Mouse (Mus musculus) hindbrain, postnatal 0 days (tissue): ENCODE results near the gene Gm49354. TPM values are rescaled to one million over a fixed set of nuclear protein-coding genes. Genes with fewer than 3 reads are reported as not detected.

Source experiments
- ATAC-seq: fragments of 200-750 bp; cut with Nextera tagmentation; 2 replicates; pipeline ENCODE4 v1.8.0; 2017; ENCODE audit warnings: mild to moderate bottlenecking, moderate TSS enrichment, moderate library complexity
- DNase-seq: peaks from one replicate; pipeline ENCODE4 v3.0.0-alpha.2; 2015; ENCODE audit warnings: low spot score
- H3K27ac ChIP-seq: fragments of 300-500 bp; sonication (generic); 2 replicates; pipeline ENCODE4 v1.5.1; 2014; ENCODE audit warnings: mild to moderate bottlenecking
- H3K27me3 ChIP-seq: fragments of 300-500 bp; sonication (generic); 2 replicates; pipeline ENCODE4 v1.6.1; 2014; ENCODE audit warnings: low read length, mixed read lengths; ENCODE audit not compliant: insufficient read depth
- H3K36me3 ChIP-seq: fragments of 300-500 bp; sonication (generic); 2 replicates; pipeline ENCODE4 v1.6.1; 2014; ENCODE audit warnings: low read length, mixed read lengths; ENCODE audit not compliant: insufficient read depth
- H3K4me1 ChIP-seq: fragments of 300-500 bp; sonication (generic); 2 replicates; pipeline ENCODE4 v1.6.1; 2014; ENCODE audit warnings: antibody characterized with exemption, low read length, mixed read lengths; ENCODE audit not compliant: insufficient read depth
- H3K4me2 ChIP-seq: fragments of 300-500 bp; sonication (generic); 2 replicates; pipeline ENCODE4 v1.6.1; 2014; ENCODE audit warnings: low read depth, mild to moderate bottlenecking, low read length, moderate library complexity, mixed read lengths
- H3K4me3 ChIP-seq: fragments of 300-500 bp; sonication (generic); 2 replicates; pipeline ENCODE4 v1.5.1; 2014; ENCODE audit warnings: low read length
- H3K9ac ChIP-seq: fragments of 300-500 bp; sonication (generic); replicated peaks from 2 replicates; pipeline ENCODE4 v1.6.1; 2014; ENCODE audit warnings: mild to moderate bottlenecking, low read length, moderate library complexity, mixed read lengths
- H3K9me3 ChIP-seq: fragments of 300-500 bp; sonication (generic); 2 replicates; pipeline ENCODE4 v1.6.1; 2016; ENCODE audit warnings: low read length, mixed read lengths
- CTCF ChIP-seq: IDR thresholded peaks from 2 replicates; pipeline ENCODE4 v1.5.1; 2016; ENCODE audit warnings: antibody characterized with exemption, control low read depth, low read depth
- WGBS: fragments of 180-500 bp; shearing (Covaris S2); extraction: QIAGEN DNeasy Blood & Tissue Kit; methylation state at CpG from one replicate; pipeline ENCODE4 v1.1.7; 2014; 5-methylcytosine and 5-hydroxymethylcytosine counted together
- polyA plus RNA-seq: library from polyadenylated mRNA; unstranded; fragments of >200 nt; fragmentation: Nextera tagmentation; extraction: Ambion mirVana; gene quantifications from 2 replicates; pipeline ENCODE4 v1.2.1, GENCODE M21; 2015
- total RNA-seq: library from RNA; depleted of rRNA; stranded (reverse); fragments of >200 nt; gene quantifications from 2 replicates; pipeline ENCODE4 v1.2.3, GENCODE M21; 2014; rRNA removed

Gene Gm49354
- total RNA-seq, result not detected in 2 replicates
- polyA plus RNA-seq, result not detected in 2 replicates

DNA sequence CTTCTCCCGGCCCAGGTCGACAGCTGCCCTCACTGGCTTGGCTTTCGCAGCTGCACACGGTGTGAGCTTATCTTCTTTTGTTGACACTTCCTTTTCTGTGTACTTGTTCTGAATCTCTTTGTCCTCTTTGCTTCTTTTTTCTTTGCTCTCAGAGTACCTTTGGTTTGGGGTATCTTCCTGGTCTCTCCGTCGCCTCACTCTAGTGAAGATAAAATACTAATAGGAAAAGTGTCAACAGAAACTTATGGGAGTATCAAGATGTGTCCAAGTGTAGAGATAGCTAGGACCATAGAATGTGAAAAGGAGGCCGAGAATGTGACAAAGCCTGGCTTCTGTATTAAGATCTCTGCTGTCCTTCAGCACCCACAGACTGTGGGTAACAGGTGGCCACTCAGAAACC is at the start of gene Gm49354:
Gm49354 (minus strand) TSS at position 101 of the 400 bp plus-strand sequence.
- Histone ChIP-seq H3K4me2 (no peak within 1 kb of the TSS), H3K27ac (no peak within 1 kb of the TSS), H3K27me3 (no peaks in the 10 kb centered on the region), H3K9ac (no peak within 1 kb of the TSS), H3K4me3 (no peak within 1 kb of the TSS), H3K9me3 (no peaks in the 10 kb centered on the region), H3K36me3 (peaks cover 80% of the 10 kb centered on the region), H3K4me1 (no peaks in the 10 kb centered on the region)
- 94% methylated on average over 7 of the region's 7 CpGs for WGBS
- ATAC-seq, result no peak
- TF ChIP-seq CTCF, result no peak
- DNase-seq, result no peak

DNA sequence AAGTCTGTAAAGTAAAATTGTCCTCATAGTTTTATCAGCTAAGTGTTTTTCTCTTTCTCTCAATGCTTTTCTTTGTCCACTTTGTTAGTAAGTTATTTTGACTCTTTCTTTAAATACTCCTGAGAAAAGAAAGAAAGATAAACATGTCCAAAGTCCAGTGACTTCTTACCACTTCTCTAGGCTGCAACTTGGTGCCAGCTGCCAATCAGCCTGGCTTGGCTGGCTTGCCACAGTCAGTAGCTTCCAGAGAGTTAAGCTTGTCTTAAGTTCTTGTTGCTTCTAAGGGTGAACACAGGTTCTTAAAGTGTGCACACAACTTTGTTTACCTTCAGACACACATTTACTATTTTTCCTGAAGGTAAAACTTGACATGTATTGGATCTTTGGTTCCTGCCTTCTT is 43.9 kb upstream of the Gm49354 start:
- peaks cover 6% of the 10 kb centered on the region; the same call in 1 of the 2 replicates for H3K4me1 ChIP-seq
- ATAC-seq, result no peak
- no peak for DNase-seq
- no peak overlapping the region for H3K4me3 ChIP-seq
- no peaks in the 10 kb centered on the region for H3K27me3 ChIP-seq
- no peak for TF ChIP-seq CTCF
- H3K9me3 ChIP-seq, result no peaks in the 10 kb centered on the region
- H3K36me3 ChIP-seq, result no peaks in the 10 kb centered on the region
- no peak overlapping the region for H3K27ac ChIP-seq
- no peak overlapping the region for H3K4me2 ChIP-seq
- no peak overlapping the region for H3K9ac ChIP-seq

DNA sequence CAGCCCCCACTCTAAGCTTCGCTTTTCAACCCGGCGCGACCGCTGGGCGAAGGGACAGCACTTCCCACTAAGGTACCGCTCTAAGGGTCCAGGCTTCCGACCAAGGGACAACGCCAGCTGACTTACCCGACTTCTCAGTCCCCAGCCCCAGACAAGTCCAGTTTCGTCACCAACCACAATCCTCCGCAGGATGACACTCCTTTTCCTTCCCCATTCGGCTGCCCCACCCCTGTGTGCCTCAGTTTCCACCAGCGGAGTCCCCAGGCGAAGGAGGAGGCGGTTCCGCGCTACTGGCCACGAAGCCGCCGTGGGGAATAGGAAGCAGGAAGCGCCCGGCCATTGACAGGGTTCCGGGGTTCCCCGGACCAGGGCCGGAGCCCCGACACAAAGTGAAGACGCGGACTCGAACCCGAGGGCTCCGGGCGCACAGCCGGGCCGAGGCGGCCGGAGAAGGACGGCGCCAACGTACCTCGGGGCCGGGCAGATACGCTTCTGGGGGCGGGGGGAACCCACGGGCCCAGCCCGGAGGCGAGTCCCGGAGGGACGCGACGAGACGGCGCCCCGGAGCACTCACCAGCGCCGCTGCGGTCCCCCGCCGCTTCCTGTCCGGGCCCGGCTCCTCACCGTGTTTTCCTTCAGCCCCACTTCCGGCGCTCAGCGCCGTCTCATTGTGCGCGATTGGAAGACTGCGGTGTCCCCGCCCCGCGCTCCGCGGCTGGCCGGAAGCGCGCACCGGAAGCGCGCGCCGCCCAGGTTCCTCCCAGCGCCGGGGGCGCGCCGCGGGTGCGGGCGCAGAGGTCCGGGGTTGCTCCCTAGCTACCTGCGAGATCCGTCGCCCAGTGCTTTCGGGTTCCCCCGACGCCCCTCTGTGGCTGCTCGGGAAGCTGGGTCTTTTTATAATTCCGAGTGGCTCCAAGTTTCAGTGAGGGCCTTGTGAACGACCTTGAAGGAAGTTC is 40.7 kb upstream of the Gm49354 start, which contains the start of gene Tut7:
Tut7 (minus strand) TSS at position 641 of the 956 bp plus-strand sequence.
- H3K27ac ChIP-seq, result peak within 1 kb of the TSS; percentile 90
- H3K4me2 ChIP-seq, result peak within 1 kb of the TSS; percentile 60
- no peak for TF ChIP-seq CTCF
- no peaks in the 10 kb centered on the region for H3K27me3 ChIP-seq
- H3K36me3 ChIP-seq, result no peaks in the 10 kb centered on the region
- H3K9ac ChIP-seq, result peak within 1 kb of the TSS; percentile 85
- ATAC-seq (peak; percentile 98), DNase-seq (peak; percentile 97)
- under 1% methylated on average over 83 of the region's 100 CpGs for WGBS
- H3K4me3 ChIP-seq, result peak within 1 kb of the TSS; percentile 82
- H3K4me1 ChIP-seq, result peaks cover 11% of the 10 kb centered on the region; the same call in 1 of the 2 replicates
- H3K9me3 ChIP-seq, result no peaks in the 10 kb centered on the region

DNA sequence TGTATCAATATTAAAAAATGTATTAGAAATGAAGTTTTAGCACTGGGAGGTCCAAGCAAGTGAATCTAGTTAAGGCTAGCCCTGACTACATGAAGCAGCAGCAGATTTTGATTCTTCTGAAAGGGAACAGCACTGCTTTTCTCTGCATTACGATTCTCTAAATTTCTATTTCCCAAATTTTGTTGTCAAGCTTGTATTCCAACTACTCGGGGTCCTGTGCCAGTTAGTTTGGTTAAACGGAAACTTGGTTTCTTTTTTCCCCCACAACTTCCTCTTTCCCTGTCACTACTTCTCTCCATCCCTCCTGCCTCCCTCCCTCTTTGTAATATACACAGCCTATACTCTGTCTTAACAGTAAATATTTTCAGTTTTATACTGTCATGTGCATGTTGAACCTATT is 38.8 kb upstream of the Gm49354 start:
- no peak for TF ChIP-seq CTCF
- H3K4me3 ChIP-seq, result no peak overlapping the region
- no peaks in the 10 kb centered on the region for H3K27me3 ChIP-seq
- 0 out of 2 replicates have a peak overlapping the region, but pooled peaks have one; percentile 13 for H3K9ac ChIP-seq
- WGBS, result 80% methylated on average over 3 of the region's 3 CpGs
- peaks cover 3% of the 10 kb centered on the region; the same call in 1 of the 2 replicates for H3K36me3 ChIP-seq
- ATAC-seq (no peak), DNase-seq (no peak)
- H3K9me3 ChIP-seq, result no peaks in the 10 kb centered on the region
- H3K4me2 ChIP-seq, result peak overlapping the region; percentile 28; the same call in 1 of the 2 replicates
- H3K4me1 ChIP-seq, result peaks cover 11% of the 10 kb centered on the region; the same call in 1 of the 2 replicates
- no peak overlapping the region for H3K27ac ChIP-seq

DNA sequence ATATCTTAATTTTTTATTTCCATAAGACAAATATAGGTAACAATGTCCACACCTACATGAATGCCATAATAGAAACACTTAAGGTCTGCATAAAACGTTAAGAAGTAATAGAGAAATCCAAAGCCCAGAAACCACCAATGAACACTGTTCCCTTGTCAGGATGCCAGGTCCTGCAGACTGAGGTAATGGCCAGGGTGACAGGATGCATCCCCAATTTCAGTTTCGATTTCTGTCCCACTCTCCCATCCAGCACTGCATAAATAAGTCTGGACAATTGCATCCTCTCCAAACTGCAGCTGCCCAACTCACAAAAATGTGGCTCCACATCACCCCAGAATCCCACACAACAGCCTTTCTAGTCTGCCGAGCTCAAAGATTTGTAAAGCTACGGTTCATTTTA is 38.1 kb upstream of the Gm49354 start:
- Histone ChIP-seq H3K4me3 (no peak overlapping the region), H3K36me3 (peaks cover 11% of the 10 kb centered on the region), H3K4me2 (peak overlapping the region; percentile 27), H3K9ac (no peak overlapping the region), H3K9me3 (no peaks in the 10 kb centered on the region), H3K27ac (no peak overlapping the region), H3K4me1 (peaks cover 11% of the 10 kb centered on the region; the same call in 1 of the 2 replicates), H3K27me3 (no peaks in the 10 kb centered on the region)
- no peak for TF ChIP-seq CTCF
- ATAC-seq, result no peak
- DNase-seq, result no peak
- WGBS, result 64% methylated on average over 4 of the region's 4 CpGs

DNA sequence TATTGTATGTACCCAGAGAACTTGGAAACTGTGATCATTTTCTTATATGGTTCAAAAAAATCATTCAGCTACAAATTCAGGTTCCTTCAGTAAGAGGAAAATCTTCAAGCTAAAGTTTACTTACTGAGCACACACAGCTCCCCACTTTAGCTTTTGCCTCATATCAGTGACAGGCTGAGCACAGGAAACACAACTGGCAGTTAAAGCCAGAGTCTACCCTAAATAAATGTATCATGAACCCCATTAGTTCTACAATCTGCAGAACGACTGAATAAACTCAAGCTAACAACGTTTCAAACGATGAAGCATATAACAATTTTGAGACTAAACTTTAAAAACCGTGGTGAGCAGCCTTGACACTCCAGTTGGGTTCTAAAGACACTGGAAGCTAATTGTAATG is 35.3 kb upstream of the Gm49354 start:
- no peak for TF ChIP-seq CTCF
- H3K4me1 ChIP-seq, result peaks cover 11% of the 10 kb centered on the region; the same call in 1 of the 2 replicates
- no peak for ATAC-seq
- no peaks in the 10 kb centered on the region for H3K27me3 ChIP-seq
- no peak overlapping the region for H3K27ac ChIP-seq
- WGBS, result 89% methylated on average over 4 of the region's 4 CpGs
- no peak overlapping the region for H3K4me2 ChIP-seq
- no peak overlapping the region for H3K4me3 ChIP-seq
- no peaks in the 10 kb centered on the region for H3K9me3 ChIP-seq
- no peak overlapping the region for H3K9ac ChIP-seq
- no peak for DNase-seq
- H3K36me3 ChIP-seq, result peaks cover 27% of the 10 kb centered on the region
